Mouse (Mus musculus): Measurements from ENCODE around the gene Psmd6. TPM values are rescaled to one million over a fixed set of nuclear protein-coding genes. Genes with fewer than 3 reads are reported as not detected.

Gene Psmd6
- polyA plus RNA-seq, 1 experiment, result 86.8 TPM

DNA sequence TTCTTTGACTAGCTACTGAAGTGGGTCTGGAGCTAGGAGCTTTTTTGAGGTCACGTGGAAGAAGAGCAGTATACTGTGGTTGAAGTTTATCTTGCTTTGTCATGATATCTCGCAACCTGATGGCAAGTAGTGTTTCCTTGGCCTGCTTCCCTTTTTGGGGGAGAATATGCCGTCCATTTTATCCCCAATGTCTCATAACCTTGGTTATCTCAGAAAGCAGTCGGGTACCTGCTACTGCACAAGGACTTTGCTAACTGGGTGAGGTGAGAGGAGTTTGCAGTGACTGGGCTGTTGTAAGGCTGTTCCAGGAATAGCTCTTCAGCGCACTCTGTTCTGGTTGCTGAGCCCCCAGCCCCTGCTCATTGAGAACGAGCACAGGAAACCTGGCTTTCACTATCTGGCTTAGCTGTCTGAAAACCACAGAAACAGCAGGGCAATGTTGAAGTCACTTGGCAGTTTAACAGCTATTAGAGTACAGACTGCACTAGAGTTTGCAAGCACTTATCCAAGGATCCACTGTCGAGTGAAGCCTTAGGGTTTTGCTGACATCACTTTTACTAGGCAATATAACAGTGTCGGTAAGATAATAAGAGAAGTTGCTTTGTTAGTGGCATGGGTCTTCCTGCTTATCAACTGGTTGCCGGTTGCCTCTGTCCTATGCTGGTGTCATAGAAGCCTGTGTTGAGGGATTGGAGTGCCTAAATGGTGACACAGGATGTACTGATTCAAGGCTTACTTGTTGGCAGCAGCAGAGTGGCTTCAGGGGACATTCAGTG, 32.6 kb downstream of the Psmd6 start:
- Histone ChIP-seq H3K4me3 (ENCODE audit: insufficient read depth, low read length) (no peak overlapping the region), H3K4me1 (ENCODE audit: control insufficient read depth, insufficient read depth, low read length) (no peaks in the 10 kb centered on the region), H3K27ac (ENCODE audit: insufficient read depth, low read length) (no peak overlapping the region)
- TF ChIP-seq POLR2A (IDR thresholded peaks at IDR 0.05; ENCODE audit: extremely low read depth, insufficient read depth, low read length), result no peak
- no peak for TF ChIP-seq CTCF (IDR thresholded peaks at IDR 0.05; ENCODE audit: extremely low read depth, insufficient read depth, low read length)

DNA sequence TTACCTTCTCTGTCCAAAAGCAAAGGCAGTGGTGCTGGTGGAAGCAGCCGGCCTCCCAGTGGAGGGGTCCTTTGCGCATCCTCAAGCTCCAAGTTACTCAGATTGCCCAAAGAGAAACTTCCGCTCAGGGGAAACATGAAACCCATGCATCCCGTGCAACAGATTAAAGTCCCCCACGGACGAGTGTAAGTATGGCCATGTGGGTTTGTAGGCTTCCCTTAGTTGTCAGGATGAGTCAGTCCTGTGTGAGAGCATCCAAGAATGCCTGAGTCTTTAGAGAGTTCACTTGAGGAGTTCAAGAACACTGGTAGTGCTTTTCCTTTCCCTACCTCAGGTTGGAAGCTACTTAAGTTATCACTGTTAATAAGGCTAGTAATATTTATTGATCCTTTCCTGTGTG, 33.4 kb downstream of the Psmd6 start:
- Histone ChIP-seq H3K4me1 (ENCODE audit: control insufficient read depth, insufficient read depth, low read length) (no peaks in the 10 kb centered on the region), H3K27ac (ENCODE audit: insufficient read depth, low read length) (no peak overlapping the region), H3K4me3 (ENCODE audit: insufficient read depth, low read length) (no peak overlapping the region)
- no peak for TF ChIP-seq POLR2A (IDR thresholded peaks at IDR 0.05; ENCODE audit: extremely low read depth, insufficient read depth, low read length)
- no peak for TF ChIP-seq CTCF (IDR thresholded peaks at IDR 0.05; ENCODE audit: extremely low read depth, insufficient read depth, low read length)

DNA sequence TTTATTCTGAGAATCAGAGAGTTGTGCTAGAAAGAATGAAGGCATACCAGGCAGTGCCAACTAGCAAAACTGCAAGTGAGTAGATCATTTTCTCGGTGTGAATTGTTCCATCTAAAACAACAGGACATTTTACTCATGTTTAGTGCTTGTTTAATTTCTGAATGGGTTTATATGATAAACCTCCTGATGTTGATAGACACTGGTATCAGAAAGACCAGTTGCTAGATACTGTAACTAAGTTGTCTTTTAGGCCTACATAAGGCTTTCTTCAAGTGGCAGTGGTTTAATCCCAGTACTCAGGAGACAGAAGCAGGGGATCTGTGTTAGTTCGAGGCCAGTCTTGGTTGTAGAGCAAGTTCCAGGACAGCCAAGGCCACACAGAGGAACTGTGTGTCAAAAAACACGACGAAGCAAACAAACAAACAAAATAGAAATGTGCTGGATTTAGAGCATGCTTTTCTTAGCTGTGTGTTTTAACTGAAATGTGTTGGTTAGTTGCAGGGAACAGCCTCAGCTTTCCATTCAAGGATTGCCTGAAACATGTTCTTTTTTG, 34.0 kb downstream of the Psmd6 start:
- Histone ChIP-seq H3K4me3 (ENCODE audit: insufficient read depth, low read length) (no peak overlapping the region), H3K27ac (ENCODE audit: insufficient read depth, low read length) (no peak overlapping the region), H3K4me1 (ENCODE audit: control insufficient read depth, insufficient read depth, low read length) (no peaks in the 10 kb centered on the region)
- no peak for TF ChIP-seq POLR2A (IDR thresholded peaks at IDR 0.05; ENCODE audit: extremely low read depth, insufficient read depth, low read length)
- TF ChIP-seq CTCF (IDR thresholded peaks at IDR 0.05; ENCODE audit: extremely low read depth, insufficient read depth, low read length), result no peak

DNA sequence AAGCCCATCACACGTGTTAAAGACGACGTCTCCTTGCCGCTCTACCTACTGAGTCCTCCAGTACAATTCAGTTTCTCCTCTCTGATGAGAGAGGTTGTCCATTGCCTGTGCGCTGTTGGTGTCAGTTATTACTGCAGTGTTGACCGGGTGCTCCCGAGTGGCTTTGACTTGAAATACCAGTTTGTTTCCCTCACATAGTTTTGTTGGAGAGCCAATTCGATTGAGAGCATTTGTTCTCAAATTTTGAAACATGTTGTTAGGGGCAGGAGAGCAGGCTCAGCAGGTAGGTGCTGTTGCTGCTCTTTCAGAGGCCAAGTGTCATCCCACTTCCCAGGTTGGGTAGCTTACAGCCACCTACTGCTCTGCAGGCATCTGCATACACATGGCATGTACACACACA, 37.0 kb downstream of the Psmd6 start:
- Histone ChIP-seq H3K4me3 (ENCODE audit: insufficient read depth, low read length) (no peak overlapping the region), H3K27ac (ENCODE audit: insufficient read depth, low read length) (no peak overlapping the region), H3K4me1 (ENCODE audit: control insufficient read depth, insufficient read depth, low read length) (no peaks in the 10 kb centered on the region)
- TF ChIP-seq POLR2A (IDR thresholded peaks at IDR 0.05; ENCODE audit: extremely low read depth, insufficient read depth, low read length) (no peak), CTCF (IDR thresholded peaks at IDR 0.05; ENCODE audit: extremely low read depth, insufficient read depth, low read length) (no peak)

DNA sequence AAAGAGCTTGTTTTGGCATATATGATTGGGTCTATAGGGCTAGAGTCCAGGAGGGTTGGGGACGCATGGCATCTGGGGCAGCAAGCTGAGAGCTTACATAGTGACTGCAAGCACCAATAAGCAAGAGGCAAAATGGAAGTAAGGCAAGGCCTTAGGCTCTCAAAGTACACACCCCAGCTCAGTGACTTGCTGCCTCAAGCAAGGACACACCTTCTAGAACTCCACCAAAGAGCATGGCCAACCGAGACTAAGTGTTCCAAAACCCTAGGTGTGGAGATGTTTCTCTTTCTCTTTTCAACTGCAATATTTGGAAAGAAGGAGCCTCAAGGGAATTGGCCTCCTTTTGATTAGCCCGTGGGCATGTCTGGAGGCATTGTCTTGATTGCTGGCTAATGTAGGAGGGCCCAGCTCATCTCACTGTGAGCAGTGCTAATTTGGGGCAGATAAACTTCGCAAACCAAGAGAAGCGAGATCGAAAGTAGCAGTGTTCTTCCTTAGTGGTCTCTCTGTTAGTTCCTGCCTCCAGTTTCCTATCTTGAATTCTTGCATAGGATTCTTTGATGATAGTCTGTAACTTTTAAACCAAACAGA, 40.1 kb downstream of the Psmd6 start:
- H3K4me3 ChIP-seq (ENCODE audit: insufficient read depth, low read length), result no peak overlapping the region
- no peak for TF ChIP-seq CTCF (IDR thresholded peaks at IDR 0.05; ENCODE audit: extremely low read depth, insufficient read depth, low read length)
- no peak for TF ChIP-seq POLR2A (IDR thresholded peaks at IDR 0.05; ENCODE audit: extremely low read depth, insufficient read depth, low read length)
- no peaks in the 10 kb centered on the region for H3K4me1 ChIP-seq (ENCODE audit: control insufficient read depth, insufficient read depth, low read length)
- no peak overlapping the region for H3K27ac ChIP-seq (ENCODE audit: insufficient read depth, low read length)

DNA sequence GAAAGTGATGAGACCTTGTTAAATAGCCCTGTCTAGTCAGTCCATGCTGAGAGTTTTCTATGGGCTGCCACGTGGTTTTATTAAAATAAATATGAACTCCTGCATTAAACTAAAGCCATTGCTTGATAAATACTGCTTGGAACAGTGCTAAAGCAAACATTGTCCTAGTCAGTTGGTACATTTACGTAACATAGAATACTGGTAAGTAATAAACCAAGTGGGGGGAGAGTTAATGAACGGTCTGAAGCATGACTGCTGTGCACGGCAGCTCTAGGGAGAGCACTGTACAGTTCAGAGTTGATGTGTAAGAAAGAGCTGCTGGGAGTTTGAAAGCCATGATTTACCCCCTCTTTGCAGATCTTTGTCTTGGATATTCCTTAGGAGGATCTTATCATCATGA, 49.3 kb downstream of the Psmd6 start:
- TF ChIP-seq CTCF (IDR thresholded peaks at IDR 0.05; ENCODE audit: extremely low read depth, insufficient read depth, low read length) (no peak), POLR2A (IDR thresholded peaks at IDR 0.05; ENCODE audit: extremely low read depth, insufficient read depth, low read length) (no peak)
- H3K4me3 ChIP-seq (ENCODE audit: insufficient read depth, low read length), result no peak overlapping the region
- no peak overlapping the region for H3K27ac ChIP-seq (ENCODE audit: insufficient read depth, low read length)
- peaks cover 1% of the 10 kb centered on the region; the same call in 1 of the 2 replicates for H3K4me1 ChIP-seq (ENCODE audit: control insufficient read depth, insufficient read depth, low read length)

DNA sequence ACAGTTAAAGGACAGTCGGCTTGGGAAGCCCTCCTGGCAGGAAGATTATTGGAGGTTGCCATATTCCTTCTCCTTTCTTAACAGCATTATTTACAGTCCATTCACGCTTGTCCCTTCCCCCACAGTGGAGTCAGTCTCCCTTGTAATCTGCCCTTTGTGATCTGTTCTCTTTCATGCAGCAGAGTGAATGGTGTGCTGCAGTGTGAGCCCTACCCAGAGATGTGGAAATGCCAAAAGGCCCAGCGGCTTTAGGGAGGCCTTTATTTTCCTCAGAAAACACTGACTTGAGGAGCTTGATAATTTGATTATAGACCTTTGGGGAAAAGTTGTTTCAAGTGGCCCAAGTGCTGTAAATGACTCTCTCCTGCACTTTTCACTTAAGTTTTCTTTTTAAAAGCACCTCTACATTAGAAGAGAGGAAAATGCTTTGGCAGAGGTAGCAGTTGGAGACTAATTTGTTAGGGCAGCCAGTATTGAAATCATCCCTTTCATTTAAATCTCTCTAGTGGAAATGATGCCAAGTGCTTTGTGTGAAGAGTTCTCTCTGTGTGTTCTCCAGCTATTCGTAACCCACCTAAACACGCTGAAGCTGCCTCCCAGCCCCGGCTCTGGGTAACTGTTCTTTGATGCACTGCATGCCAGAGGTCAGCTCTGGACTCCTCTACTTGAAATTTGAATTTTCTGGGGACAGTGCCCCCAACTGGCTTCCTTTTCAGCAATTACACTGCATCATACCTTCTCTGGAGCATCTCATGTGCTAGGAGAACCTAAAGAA, 50.1 kb downstream of the Psmd6 start:
- H3K27ac ChIP-seq (ENCODE audit: insufficient read depth, low read length), result peak overlapping the region; percentile 47
- no peak overlapping the region for H3K4me3 ChIP-seq (ENCODE audit: insufficient read depth, low read length)
- peaks cover 1% of the 10 kb centered on the region; the same call in 1 of the 2 replicates for H3K4me1 ChIP-seq (ENCODE audit: control insufficient read depth, insufficient read depth, low read length)
- TF ChIP-seq POLR2A (IDR thresholded peaks at IDR 0.05; ENCODE audit: extremely low read depth, insufficient read depth, low read length) (no peak), CTCF (IDR thresholded peaks at IDR 0.05; ENCODE audit: extremely low read depth, insufficient read depth, low read length) (no peak)

DNA sequence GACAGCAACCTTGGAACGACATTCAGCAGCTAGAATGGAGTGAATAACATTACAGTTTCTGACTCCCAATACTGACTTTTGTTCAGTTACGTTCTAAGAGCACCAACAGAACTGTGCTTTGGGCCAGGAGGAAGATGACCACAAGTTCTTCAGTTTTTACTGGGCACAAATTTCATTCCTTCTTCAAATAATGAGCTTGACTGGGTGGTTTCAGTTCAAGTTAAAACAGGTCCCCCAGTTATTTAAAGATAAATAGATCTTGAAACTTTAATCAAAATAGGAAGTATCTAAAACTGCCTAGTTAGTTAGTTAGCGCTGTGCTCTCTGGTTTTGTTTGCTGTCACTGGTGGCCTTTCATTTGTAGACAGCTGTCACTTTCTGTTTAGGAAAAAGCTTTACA, 52.2 kb downstream of the Psmd6 start:
- Histone ChIP-seq H3K4me1 (ENCODE audit: control insufficient read depth, insufficient read depth, low read length) (peaks cover 1% of the 10 kb centered on the region; the same call in 1 of the 2 replicates), H3K27ac (ENCODE audit: insufficient read depth, low read length) (peak overlapping the region; percentile 60), H3K4me3 (ENCODE audit: insufficient read depth, low read length) (no peak overlapping the region)
- TF ChIP-seq CTCF (IDR thresholded peaks at IDR 0.05; ENCODE audit: extremely low read depth, insufficient read depth, low read length), result no peak
- no peak for TF ChIP-seq POLR2A (IDR thresholded peaks at IDR 0.05; ENCODE audit: extremely low read depth, insufficient read depth, low read length)
